In the genomic region with DNA sequence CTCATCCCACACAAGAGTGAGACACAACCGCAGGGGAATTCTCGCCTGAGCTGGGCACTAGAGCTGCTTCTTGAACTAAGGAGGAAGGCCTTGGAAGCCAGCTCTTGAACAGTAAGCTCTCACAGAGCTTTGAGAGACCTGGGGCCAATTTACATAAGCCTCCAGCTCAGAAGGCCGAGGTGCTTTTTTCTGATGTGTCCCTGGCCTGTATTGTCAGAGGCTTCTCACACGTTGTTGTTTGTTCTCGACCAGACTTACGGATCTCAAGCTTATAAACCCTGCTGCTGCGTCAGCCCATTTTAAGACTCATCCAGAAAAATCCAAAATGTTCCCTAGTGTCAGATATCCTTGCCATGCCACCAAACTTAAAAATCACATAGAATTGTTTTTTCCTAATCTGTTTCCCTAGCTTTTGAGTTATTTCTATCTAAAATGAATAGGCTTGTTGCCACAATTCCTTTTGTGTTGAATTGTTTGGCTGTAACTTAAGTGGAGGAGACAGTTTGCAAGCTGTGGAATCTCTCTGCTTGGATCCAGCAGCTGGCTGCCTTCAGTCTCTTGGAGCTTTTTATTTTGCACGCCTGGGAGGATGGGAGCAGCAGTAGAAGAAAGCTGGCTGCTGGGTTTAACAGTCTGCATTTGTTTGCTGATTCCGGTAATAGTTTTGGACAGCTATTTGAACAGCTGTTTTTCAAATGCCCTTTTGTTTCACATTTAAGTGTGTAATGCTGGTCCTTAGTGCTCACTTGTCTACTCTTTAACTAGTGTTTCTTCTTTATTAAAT, we compare ENCODE assay signal across 9 mouse cellular contexts.
A peak's percentile ranks its signal among the peaks of the same experiment; 100 is the strongest.
DNase-seq lines count a peak whose midpoint lies in the region; ATAC-seq and TF ChIP-seq lines count a peak whose summit lies in the region.
"Had no signal": no experiment of that assay in that cellular context is flagged by ENCODE, and none has a peak within 500 bp of the region (broad histone marks: within the 10 kb centered on the region; RNA-seq: fewer than 3 reads in every experiment).

No protein-coding gene starts in this region.

- no peak for TF ChIP-seq POLR2A in heart, adult 2 months (IDR thresholded peaks at IDR 0.05; ENCODE audit: insufficient read depth, low read depth, low read length)

- no peaks in the 10 kb centered on the region for H3K27me3 ChIP-seq in heart, adult 2 months (ENCODE audit: control insufficient read depth, insufficient read depth, low read length)
- H3K27me3 ChIP-seq in heart, embryonic 10.5 days (ENCODE audit: insufficient read depth, poor library complexity, severe bottlenecking) = no peaks in the 10 kb centered on the region
- no peaks in the 10 kb centered on the region for H3K27me3 ChIP-seq in embryonic facial prominence, embryonic 14.5 days (replicated peaks; ENCODE audit: control insufficient read depth, insufficient read depth, low read length)
- no peaks in the 10 kb centered on the region for H3K27me3 ChIP-seq in intestine, embryonic 16.5 days (replicated peaks; ENCODE audit: control insufficient read depth, insufficient read depth, low read length)
- H3K27me3 ChIP-seq in limb, embryonic 10.5 days (ENCODE audit: low read depth, poor library complexity, severe bottlenecking) = no peaks in the 10 kb centered on the region
- H3K27me3 ChIP-seq: neural tube, embryonic 13.5 days had no signal

- H3K4me2 ChIP-seq in embryonic facial prominence, embryonic 14.5 days (ENCODE audit: low read depth, low read length) = no peak overlapping the region
- no peak overlapping the region for H3K4me2 ChIP-seq in intestine, embryonic 16.5 days (ENCODE audit: low read depth, low read length)
- H3K4me2 ChIP-seq: neural tube, embryonic 13.5 days had no signal

- peak overlapping the region; percentile 49 for H3K27ac ChIP-seq in heart, adult 2 months
- H3K27ac ChIP-seq in heart, embryonic 10.5 days = no peak overlapping the region
- H3K27ac ChIP-seq in embryonic facial prominence, embryonic 14.5 days (replicated peaks; ENCODE audit: low read depth, low read length) = peak overlapping the region; percentile 77
- H3K27ac ChIP-seq in intestine, embryonic 16.5 days (ENCODE audit: low read length) = peak overlapping the region; percentile 82
- peak overlapping the region; percentile 46; the same call in 1 of the 2 replicates for H3K27ac ChIP-seq in limb, embryonic 10.5 days
- H3K27ac ChIP-seq: neural tube, embryonic 13.5 days had no signal

- peak; percentile 92 for ATAC-seq in embryonic facial prominence, embryonic 14.5 days (ENCODE audit: low read depth)
- peak; percentile 72; the same call in 1 of the 2 replicates for ATAC-seq in intestine, embryonic 16.5 days
- no peak for ATAC-seq in CD4-positive, CD25-positive, alpha-beta regulatory T cell, adult 4 months

- TF ChIP-seq EP300 in heart, adult 2 months (IDR thresholded peaks at IDR 0.05; ENCODE audit: insufficient read depth, low read depth, low read length) = peak; percentile 53; the same call in 1 of the 2 replicates

- WGBS in heart, adult 2 months = 57% methylated on average over 9 of the region's 9 CpGs
- WGBS in heart, embryonic 10.5 days = 63% methylated on average over 9 of the region's 9 CpGs
- WGBS in embryonic facial prominence, embryonic 14.5 days = 41% methylated on average over 9 of the region's 9 CpGs
- 41% methylated on average over 9 of the region's 9 CpGs for WGBS in intestine, embryonic 16.5 days
- 54% methylated on average over 9 of the region's 9 CpGs for WGBS in limb, embryonic 10.5 days

- no peaks in the 10 kb centered on the region for H3K79me2 ChIP-seq in heart, adult 2 months (replicated peaks; ENCODE audit: control insufficient read depth, insufficient read depth, low read length)

- no peak for TF ChIP-seq CTCF in heart, adult 2 months (IDR thresholded peaks at IDR 0.05)

- peaks cover 10% of the 10 kb centered on the region for H3K4me1 ChIP-seq in heart, adult 2 months (ENCODE audit: control insufficient read depth, insufficient read depth, low read length)
- H3K4me1 ChIP-seq in heart, embryonic 10.5 days = no peaks in the 10 kb centered on the region
- peaks cover 6% of the 10 kb centered on the region; the same call in 1 of the 2 replicates for H3K4me1 ChIP-seq in embryonic facial prominence, embryonic 14.5 days (ENCODE audit: control insufficient read depth, insufficient read depth, low read length)
- H3K4me1 ChIP-seq in intestine, embryonic 16.5 days (ENCODE audit: control insufficient read depth, insufficient read depth, low read length) = peaks cover 4% of the 10 kb centered on the region
- no peaks in the 10 kb centered on the region for H3K4me1 ChIP-seq in limb, embryonic 10.5 days

- H3K9me3 ChIP-seq in heart, embryonic 10.5 days = no peaks in the 10 kb centered on the region
- no peaks in the 10 kb centered on the region for H3K9me3 ChIP-seq in embryonic facial prominence, embryonic 14.5 days (ENCODE audit: control insufficient read depth, low read length)
- H3K9me3 ChIP-seq in intestine, embryonic 16.5 days (ENCODE audit: control insufficient read depth, low read length) = no peaks in the 10 kb centered on the region
- H3K9me3 ChIP-seq in limb, embryonic 10.5 days (replicated peaks) = no peaks in the 10 kb centered on the region
- H3K9me3 ChIP-seq: neural tube, embryonic 13.5 days had no signal

- peaks cover 12% of the 10 kb centered on the region for H3K36me3 ChIP-seq in heart, adult 2 months (ENCODE audit: control insufficient read depth, insufficient read depth, low read length)
- H3K36me3 ChIP-seq in heart, embryonic 10.5 days = peaks cover 3% of the 10 kb centered on the region; the same call in 1 of the 2 replicates
- 0 out of 2 replicates have a peak, but pooled peaks cover 3% of the 10 kb centered on the region for H3K36me3 ChIP-seq in embryonic facial prominence, embryonic 14.5 days (ENCODE audit: control insufficient read depth, insufficient read depth, low read length)
- H3K36me3 ChIP-seq in intestine, embryonic 16.5 days (ENCODE audit: control insufficient read depth, insufficient read depth, low read length) = no peaks in the 10 kb centered on the region
- peaks cover 2% of the 10 kb centered on the region; the same call in 1 of the 2 replicates for H3K36me3 ChIP-seq in limb, embryonic 10.5 days

- H3K4me3 ChIP-seq in heart, adult 2 months = no peak overlapping the region
- H3K4me3 ChIP-seq in heart, embryonic 10.5 days = no peak overlapping the region
- no peak overlapping the region for H3K4me3 ChIP-seq in embryonic facial prominence, embryonic 14.5 days (ENCODE audit: low read depth, low read length)
- no peak overlapping the region for H3K4me3 ChIP-seq in intestine, embryonic 16.5 days (ENCODE audit: low read length)
- no peak overlapping the region for H3K4me3 ChIP-seq in limb, embryonic 10.5 days
- H3K4me3 ChIP-seq: neural tube, embryonic 13.5 days had no signal

- DNase-seq in heart, adult 2 months = peak; percentile 56 to 69
- no peak for DNase-seq in heart, embryonic 10.5 days (ENCODE audit: low spot score)
- DNase-seq in embryonic facial prominence, embryonic 14.5 days (ENCODE audit: low spot score) = peak; percentile 92
- DNase-seq in limb, embryonic 10.5 days (ENCODE audit: low spot score) = no peak
- peak; percentile 24 to 36 for DNase-seq in right cerebral cortex, postnatal 36 days (ENCODE audit: low spot score in 2 of 2)
- DNase-seq in thymus, postnatal 36 days = no peak

- intact Hi-C loops in heart, adult 2 months (cut with DNase I) = loop anchor here (5.0 kb wide), 2 partner anchors 40 to 45 kb away; no protein-coding TSS in a partner anchor

- no peak overlapping the region for H3K9ac ChIP-seq in heart, adult 2 months (ENCODE audit: low read depth, low read length)
- H3K9ac ChIP-seq in embryonic facial prominence, embryonic 14.5 days (ENCODE audit: low read depth, low read length) = no peak overlapping the region
- H3K9ac ChIP-seq in intestine, embryonic 16.5 days (ENCODE audit: low read depth, low read length) = no peak overlapping the region
- H3K9ac ChIP-seq: neural tube, embryonic 13.5 days had no signal

Comparison
In these comparisons a context has a peak if more than half of its experiments do, and no peak if none do; other contexts are left out.
1. DNase-seq: peak in heart, adult 2 months (2 of 2), embryonic facial prominence, embryonic 14.5 days (single experiment) and right cerebral cortex, postnatal 36 days (2 of 2); none in heart, embryonic 10.5 days (single experiment), limb, embryonic 10.5 days (single experiment) and thymus, postnatal 36 days (0 of 2).